Mouse (Mus musculus) embryonic facial prominence, embryonic 10.5 days (tissue): ENCODE data around the gene Slc7a8. TPM values are rescaled to one million over a fixed set of nuclear protein-coding genes. Genes with fewer than 3 reads are reported as not detected.

Experiments used
- DNase-seq: peaks from one replicate; pipeline ENCODE4 v3.0.0-alpha.2; 2017; ENCODE audit warnings: low spot score
- H3K27ac ChIP-seq: fragments of 300-500 bp; sonication (generic); replicated peaks from 2 replicates; pipeline ENCODE4 v1.5.1; 2016; ENCODE audit warnings: mild to moderate bottlenecking
- H3K27me3 ChIP-seq: fragments of 300-500 bp; sonication (generic); replicated peaks from 2 replicates; pipeline ENCODE4 v1.6.1; 2016; ENCODE audit warnings: low read depth, mild to moderate bottlenecking; ENCODE audit not compliant: poor library complexity, severe bottlenecking
- H3K36me3 ChIP-seq: fragments of 300-500 bp; sonication (generic); replicated peaks from 2 replicates; pipeline ENCODE4 v1.6.1; 2016; ENCODE audit warnings: mild to moderate bottlenecking, moderate library complexity
- H3K4me1 ChIP-seq: fragments of 300-500 bp; sonication (generic); 2 replicates; pipeline ENCODE4 v1.6.1; 2016
- H3K4me3 ChIP-seq: fragments of 300-500 bp; sonication (generic); 2 replicates; pipeline ENCODE4 v1.5.1; 2016; ENCODE audit warnings: mild to moderate bottlenecking, moderate library complexity
- H3K9me3 ChIP-seq: fragments of 300-500 bp; sonication (generic); 2 replicates; pipeline ENCODE4 v1.6.1; 2016; ENCODE audit warnings: mild to moderate bottlenecking
- WGBS: fragments of 180-500 bp; shearing (Covaris S2); methylation state at CpG from one replicate; pipeline ENCODE4 v1.1.7; 2016; 5-methylcytosine and 5-hydroxymethylcytosine counted together
- polyA plus RNA-seq: library from polyadenylated mRNA; unstranded; fragments of >200 nt; fragmentation: Nextera tagmentation; extraction: Ambion mirVana; gene quantifications from 2 replicates; pipeline ENCODE4 v1.2.1, GENCODE M21; 2016

The Slc7a8 gene
- polyA plus RNA-seq, 1 experiment from 2014 or later: 1.6 TPM

- peaks cover 23% of the 10 kb centered on the region; the same call in 1 of the 2 replicates for H3K27me3 ChIP-seq
- H3K4me1 ChIP-seq: peaks cover 10% of the 10 kb centered on the region
- no peaks in the 10 kb centered on the region for H3K9me3 ChIP-seq
- no peak for DNase-seq
- 55% methylated on average over 17 of the region's 17 CpGs for WGBS
- no peak overlapping the region for H3K27ac ChIP-seq
- no peaks in the 10 kb centered on the region for H3K36me3 ChIP-seq
- H3K4me3 ChIP-seq: no peak overlapping the region
Measured at GRCm38 (mm10) chr14:54706589-54707320, 75.0 kb downstream of the Slc7a8 start.

GRCm38 (mm10) chr14:54705844-54706243 lies 75.9 kb downstream of the Slc7a8 start:
- Histone ChIP-seq H3K36me3 (no peaks in the 10 kb centered on the region), H3K27ac (no peak overlapping the region), H3K4me1 (peaks cover 10% of the 10 kb centered on the region), H3K4me3 (no peak overlapping the region), H3K9me3 (no peaks in the 10 kb centered on the region), H3K27me3 (peaks cover 20% of the 10 kb centered on the region; the same call in 1 of the 2 replicates)
- DNase-seq: no peak
- WGBS: 53% methylated on average over 5 of the region's 5 CpGs

DNA sequence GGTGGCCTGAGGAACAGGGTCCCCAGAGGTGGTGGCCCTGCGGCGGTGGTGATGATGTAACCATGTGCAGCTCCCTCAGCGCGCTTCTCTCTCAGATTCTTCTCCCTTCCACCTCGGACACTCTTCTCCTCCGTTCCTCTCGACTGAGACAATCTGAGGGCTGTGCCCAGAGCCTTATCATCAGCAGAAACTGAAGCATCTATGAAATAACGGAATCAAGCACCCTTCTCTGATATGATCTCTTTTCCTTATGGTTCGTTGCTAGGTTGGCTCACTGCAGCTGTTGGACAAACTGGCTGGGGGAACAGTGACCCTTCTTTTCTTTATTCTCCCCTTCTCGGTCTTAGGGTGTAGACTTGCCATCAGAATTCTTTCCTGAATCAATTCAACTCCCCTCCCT lies 78.5 kb downstream of the Slc7a8 start:
- WGBS: 69% methylated on average over 10 of the region's 10 CpGs
- Histone ChIP-seq H3K36me3 (no peaks in the 10 kb centered on the region), H3K4me1 (peaks cover 9% of the 10 kb centered on the region), H3K27me3 (peaks cover 14% of the 10 kb centered on the region; the same call in 1 of the 2 replicates), H3K27ac (no peak overlapping the region), H3K4me3 (no peak overlapping the region), H3K9me3 (no peaks in the 10 kb centered on the region)
- no peak for DNase-seq

- 8% methylated on average over 6 of the region's 6 CpGs for WGBS
- H3K27me3 ChIP-seq: peaks cover 14% of the 10 kb centered on the region; the same call in 1 of the 2 replicates
- no peak overlapping the region for H3K27ac ChIP-seq
- DNase-seq: peak; percentile 82
- no peak overlapping the region for H3K4me3 ChIP-seq
- no peaks in the 10 kb centered on the region for H3K9me3 ChIP-seq
- H3K36me3 ChIP-seq: no peaks in the 10 kb centered on the region
- 0 out of 2 replicates have a peak, but pooled peaks cover 3% of the 10 kb centered on the region for H3K4me1 ChIP-seq
Measured at GRCm38 (mm10) chr14:54701298-54701697, 80.4 kb downstream of the Slc7a8 start.

DNA sequence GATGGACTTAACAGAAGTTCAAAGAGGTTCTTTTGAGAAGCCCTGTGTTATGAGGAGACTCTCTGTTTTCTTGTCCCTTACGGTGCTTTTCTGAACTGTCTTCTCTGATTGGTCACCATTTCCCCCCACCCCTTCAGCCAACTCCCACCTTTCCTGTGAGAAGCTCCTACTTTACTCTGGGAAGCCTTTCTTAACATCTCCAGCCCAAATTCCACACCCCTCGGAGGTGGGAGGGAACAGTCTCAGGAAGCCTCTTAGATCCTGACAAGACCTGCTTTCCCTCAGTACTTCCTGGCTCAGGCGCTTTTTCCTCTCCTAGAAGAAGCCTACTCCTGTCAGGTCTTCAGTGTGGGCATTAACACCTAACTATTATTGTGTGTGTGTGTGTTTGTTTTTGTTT lies 82.2 kb downstream of the Slc7a8 start:
- no peak overlapping the region for H3K27ac ChIP-seq
- DNase-seq: no peak
- H3K36me3 ChIP-seq: 0 out of 2 replicates have a peak, but pooled peaks cover 3% of the 10 kb centered on the region
- 0 out of 2 replicates have a peak, but pooled peaks cover 3% of the 10 kb centered on the region for H3K4me1 ChIP-seq
- H3K4me3 ChIP-seq: no peak overlapping the region
- peaks cover 14% of the 10 kb centered on the region; the same call in 1 of the 2 replicates for H3K27me3 ChIP-seq
- no peaks in the 10 kb centered on the region for H3K9me3 ChIP-seq
- 56% methylated on average over 3 of the region's 3 CpGs for WGBS

GRCm38 (mm10) chr14:54698733-54699132 lies 83.0 kb downstream of the Slc7a8 start, which contains the start of gene Gm29776:
TSS of gene Gm29776 (minus strand) at chr14:54698833.
- Histone ChIP-seq H3K27ac (no peak within 1 kb of the TSS), H3K27me3 (peaks cover 14% of the 10 kb centered on the region; the same call in 1 of the 2 replicates), H3K9me3 (no peaks in the 10 kb centered on the region), H3K4me3 (no peak within 1 kb of the TSS), H3K36me3 (peaks cover 10% of the 10 kb centered on the region), H3K4me1 (0 out of 2 replicates have a peak, but pooled peaks cover 3% of the 10 kb centered on the region)
- WGBS: 76% methylated on average over 4 of the region's 4 CpGs
- DNase-seq: no peak

DNA sequence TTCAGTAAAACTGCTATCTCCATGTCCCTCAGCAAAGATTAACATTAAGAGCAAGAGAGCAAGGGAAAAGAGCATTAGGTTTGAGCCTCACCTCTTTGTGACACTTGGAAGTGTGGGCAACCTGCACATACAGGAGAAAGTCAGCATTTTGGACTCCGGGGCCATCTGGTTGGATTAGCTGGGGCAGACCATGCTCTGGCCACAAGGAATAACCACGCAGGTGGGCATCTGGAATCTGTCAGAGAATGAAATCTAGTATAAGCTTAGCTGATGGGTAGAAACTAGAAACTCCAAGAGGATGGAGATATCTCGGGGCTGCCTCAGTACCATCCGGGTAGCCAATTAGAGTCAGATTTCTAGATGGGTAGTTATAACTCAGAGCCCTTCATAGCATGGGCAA lies 85.0 kb downstream of the Slc7a8 start:
- Histone ChIP-seq H3K9me3 (no peaks in the 10 kb centered on the region), H3K27me3 (0 out of 2 replicates have a peak, but pooled peaks cover 3% of the 10 kb centered on the region), H3K4me3 (no peak overlapping the region), H3K4me1 (0 out of 2 replicates have a peak, but pooled peaks cover 3% of the 10 kb centered on the region), H3K27ac (no peak overlapping the region), H3K36me3 (peaks cover 25% of the 10 kb centered on the region)
- no peak for DNase-seq
- 87% methylated on average over 4 of the region's 4 CpGs for WGBS

- Histone ChIP-seq H3K9me3 (no peaks in the 10 kb centered on the region), H3K27me3 (no peaks in the 10 kb centered on the region), H3K4me3 (no peak overlapping the region), H3K36me3 (peaks cover 37% of the 10 kb centered on the region), H3K4me1 (0 out of 2 replicates have a peak, but pooled peaks cover 3% of the 10 kb centered on the region), H3K27ac (no peak overlapping the region)
- 80% methylated on average over 6 of the region's 6 CpGs for whole genome bisulfite sequencing
- DNase-seq: no peak
Measured at GRCm38 (mm10) chr14:54695042-54695441, 86.7 kb downstream of the Slc7a8 start.

GRCm38 (mm10) chr14:54687251-54687650 lies 94.5 kb downstream of the Slc7a8 start:
- peaks cover 26% of the 10 kb centered on the region for H3K4me1 ChIP-seq

DNA sequence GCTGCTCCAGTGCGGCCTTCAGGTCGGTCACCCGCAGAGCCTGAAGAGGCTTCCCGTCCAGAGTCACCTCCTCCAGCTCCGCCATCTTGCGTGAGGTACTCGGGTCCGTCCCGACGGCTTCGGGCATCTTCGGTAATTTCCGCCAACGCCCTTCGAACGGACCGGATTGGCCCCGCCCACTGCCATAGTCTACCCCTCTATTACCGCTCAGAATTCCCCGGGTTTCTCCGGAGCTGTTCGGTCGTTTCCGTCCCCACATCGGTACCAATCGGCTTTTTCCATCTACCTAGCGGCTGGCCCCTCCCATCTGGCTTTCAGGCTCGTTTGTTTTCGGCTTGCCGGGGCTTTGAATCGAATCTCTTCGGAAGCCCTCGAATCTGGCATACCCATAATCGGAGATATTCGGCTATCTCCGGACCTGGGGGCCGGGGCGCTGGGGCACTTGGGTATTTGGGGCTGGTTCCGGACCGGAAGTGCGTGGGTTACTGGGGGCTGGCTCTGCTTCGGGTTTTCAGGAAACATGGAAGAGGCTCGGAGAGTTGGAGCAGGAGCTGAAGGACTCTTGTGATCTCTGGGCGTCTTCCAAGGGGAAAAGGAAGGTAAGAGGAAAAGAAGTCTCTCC lies 95.1 kb downstream of the Slc7a8 start, which contains the start of gene Acin1:
Gene Acin1 (minus strand): TSS at position 410 of the 622 bp plus-strand sequence.
- H3K9me3 ChIP-seq: no peaks in the 10 kb centered on the region
- peaks cover 26% of the 10 kb centered on the region for H3K4me1 ChIP-seq
- peak within 1 kb of the TSS; percentile 75 for H3K4me3 ChIP-seq
- under 1% methylated on average over 44 of the region's 44 CpGs for WGBS
- DNase-seq: peak; percentile 99
- H3K27ac ChIP-seq: peak within 1 kb of the TSS; percentile 93
- no peaks in the 10 kb centered on the region for H3K27me3 ChIP-seq
- peaks cover 54% of the 10 kb centered on the region for H3K36me3 ChIP-seq

More at GRCm38 (mm10) chr14:54687251-54687650, 94.5 kb downstream of the Slc7a8 start:
- no peak for DNase-seq
- Histone ChIP-seq H3K9me3 (no peaks in the 10 kb centered on the region), H3K36me3 (peaks cover 48% of the 10 kb centered on the region), H3K4me3 (peak overlapping the region; percentile 75), H3K27ac (peak overlapping the region; percentile 93), H3K27me3 (no peaks in the 10 kb centered on the region)
- WGBS: 8% methylated on average over 8 of the region's 8 CpGs

DNA sequence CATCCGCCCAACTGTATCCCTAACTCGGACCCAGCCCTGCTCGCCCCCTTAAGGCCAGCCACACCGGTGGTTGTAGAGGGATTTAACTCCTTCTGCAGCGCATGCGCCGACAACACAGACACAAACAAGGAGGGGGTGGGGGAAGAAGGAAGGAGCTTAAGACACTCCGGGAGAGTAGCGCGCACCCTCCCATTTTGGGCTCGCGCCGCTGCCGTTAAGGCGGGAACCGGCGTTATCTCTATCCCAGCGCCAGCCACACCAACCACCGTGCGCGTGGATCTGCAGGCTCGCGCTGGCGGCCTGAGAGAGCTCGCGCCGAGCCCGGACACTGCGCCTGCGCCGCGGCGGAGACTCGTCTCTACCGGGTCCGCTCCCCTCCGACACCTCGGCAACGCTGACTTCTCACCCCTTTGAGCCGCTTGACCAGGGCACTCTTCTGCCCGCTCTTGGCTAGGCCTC lies 95.7 kb downstream of the Slc7a8 start, which contains the start of gene 1700123O20Rik:
Gene 1700123O20Rik (plus strand): TSS at position 154 of the 459 bp plus-strand sequence.
- 0% methylated on average over 41 of the region's 41 CpGs for WGBS
- Histone ChIP-seq H3K4me3 (peak within 1 kb of the TSS; percentile 75), H3K36me3 (peaks cover 57% of the 10 kb centered on the region), H3K4me1 (peaks cover 26% of the 10 kb centered on the region), H3K9me3 (no peaks in the 10 kb centered on the region), H3K27me3 (no peaks in the 10 kb centered on the region), H3K27ac (peak within 1 kb of the TSS; percentile 93)
- DNase-seq: peak; percentile 89

DNA sequence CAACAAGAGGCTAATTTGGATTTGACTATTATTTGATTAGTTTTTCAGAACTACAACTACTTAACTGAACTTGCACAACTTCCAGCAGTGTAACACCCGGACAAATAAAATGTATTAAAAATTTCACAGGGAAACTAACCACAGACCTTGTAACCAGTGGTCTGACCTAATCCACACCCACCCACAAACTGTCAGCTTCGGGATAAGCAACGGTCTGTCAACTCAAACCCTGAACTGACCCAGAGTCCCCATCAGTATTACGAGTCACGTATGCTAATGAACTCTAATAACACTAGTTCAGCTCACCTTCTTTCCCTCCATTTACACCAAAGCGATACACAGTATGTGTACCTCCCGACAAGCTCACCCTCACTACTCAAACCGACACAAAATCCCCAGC lies 96.3 kb downstream of the Slc7a8 start:
- DNase-seq: no peak
- Histone ChIP-seq H3K4me1 (peaks cover 26% of the 10 kb centered on the region), H3K27me3 (no peaks in the 10 kb centered on the region), H3K9me3 (no peaks in the 10 kb centered on the region), H3K36me3 (peaks cover 56% of the 10 kb centered on the region), H3K4me3 (peak overlapping the region; percentile 75), H3K27ac (peak overlapping the region; percentile 93)
- 15% methylated on average over 8 of the region's 8 CpGs for WGBS
